Mouse (Mus musculus) midbrain, embryonic 13.5 days (tissue): ENCODE measurements around the gene Dnajb8. TPM values are rescaled to one million over a fixed set of nuclear protein-coding genes. Genes with fewer than 3 reads are reported as not detected.

Source experiments
- ATAC-seq: fragments of 200-750 bp; cut with Nextera tagmentation; 2 replicates; pipeline ENCODE4 v1.8.0; 2017; ENCODE audit warnings: mild to moderate bottlenecking, moderate TSS enrichment, moderate library complexity
- H3K27ac ChIP-seq: fragments of 300-500 bp; sonication (generic); 2 replicates; pipeline ENCODE4 v1.5.1; 2015; ENCODE audit warnings: inconsistent platforms, mild to moderate bottlenecking, moderate library complexity
- H3K27me3 ChIP-seq: fragments of 300-500 bp; sonication (generic); 2 replicates; pipeline ENCODE4 v1.6.1; 2015; ENCODE audit warnings: mild to moderate bottlenecking, inconsistent platforms
- H3K36me3 ChIP-seq: fragments of 300-500 bp; sonication (generic); 2 replicates; pipeline ENCODE4 v1.6.1; 2015; ENCODE audit warnings: mild to moderate bottlenecking, inconsistent platforms
- H3K4me1 ChIP-seq: fragments of 300-500 bp; sonication (generic); replicated peaks from 2 replicates; pipeline ENCODE4 v1.6.1; 2015; ENCODE audit warnings: inconsistent platforms
- H3K4me2 ChIP-seq: fragments of 300-500 bp; sonication (generic); replicated peaks from 2 replicates; pipeline ENCODE4 v1.6.1; 2015; ENCODE audit warnings: moderate library complexity, mild to moderate bottlenecking, inconsistent platforms
- H3K4me3 ChIP-seq: fragments of 300-500 bp; sonication (generic); replicated peaks from 2 replicates; pipeline ENCODE4 v1.5.1; 2015; ENCODE audit warnings: mild to moderate bottlenecking, inconsistent platforms
- H3K9ac ChIP-seq: fragments of 300-500 bp; sonication (generic); replicated peaks from 2 replicates; pipeline ENCODE4 v1.6.1; 2015; ENCODE audit warnings: mild to moderate bottlenecking, inconsistent platforms
- H3K9me3 ChIP-seq: fragments of 300-500 bp; sonication (generic); 2 replicates; pipeline ENCODE4 v1.6.1; 2016; ENCODE audit warnings: mild to moderate bottlenecking, inconsistent platforms
- WGBS: fragments of 180-500 bp; shearing (Covaris S2); methylation state at CpG from one replicate; pipeline ENCODE4 v1.1.7; 2015; 5-methylcytosine and 5-hydroxymethylcytosine counted together
- polyA plus RNA-seq: library from polyadenylated mRNA; unstranded; fragments of >200 nt; fragmentation: Nextera tagmentation; extraction: Ambion mirVana; gene quantifications from 2 replicates; pipeline ENCODE4 v1.2.1, GENCODE M21; 2015

Dnajb8 gene
- polyA plus RNA-seq, 1 experiment from 2014 or later = not detected

- no peak for ATAC-seq
- Histone ChIP-seq H3K9me3 (no peaks in the 10 kb centered on the region), H3K27ac (no peak overlapping the region), H3K9ac (no peak overlapping the region), H3K4me1 (peaks cover 14% of the 10 kb centered on the region), H3K4me3 (no peak overlapping the region), H3K4me2 (no peak overlapping the region), H3K27me3 (no peaks in the 10 kb centered on the region), H3K36me3 (no peaks in the 10 kb centered on the region)
- 88% methylated on average over 3 of the region's 3 CpGs for WGBS
Measured at GRCm38 (mm10) chr6:88267068-88267467, 45.0 kb downstream of the Dnajb8 start.

GRCm38 (mm10) chr6:88267970-88268369 is 45.9 kb downstream of the Dnajb8 start:
- no peak overlapping the region for H3K4me3 ChIP-seq
- H3K4me1 ChIP-seq = 0 out of 2 replicates have a peak, but pooled peaks cover 5% of the 10 kb centered on the region
- no peak for ATAC-seq
- no peak overlapping the region for H3K27ac ChIP-seq
- H3K4me2 ChIP-seq = no peak overlapping the region
- no peaks in the 10 kb centered on the region for H3K9me3 ChIP-seq
- no peaks in the 10 kb centered on the region for H3K27me3 ChIP-seq
- 98% methylated on average over 2 of the region's 2 CpGs for WGBS
- H3K9ac ChIP-seq = no peak overlapping the region
- H3K36me3 ChIP-seq = no peaks in the 10 kb centered on the region

- no peak for ATAC-seq
- WGBS = 96% methylated on average over 6 of the region's 6 CpGs
Measured at GRCm38 (mm10) chr6:88274623-88275022, 52.6 kb downstream of the Dnajb8 start.

GRCm38 (mm10) chr6:88276221-88276620 is 54.2 kb downstream of the Dnajb8 start:
- ATAC-seq = no peak
- Histone ChIP-seq H3K4me1 (0 out of 2 replicates have a peak, but pooled peaks cover 4% of the 10 kb centered on the region), H3K27me3 (no peaks in the 10 kb centered on the region), H3K4me3 (no peak overlapping the region), H3K9ac (no peak overlapping the region), H3K4me2 (no peak overlapping the region), H3K27ac (no peak overlapping the region), H3K9me3 (no peaks in the 10 kb centered on the region), H3K36me3 (peaks cover 4% of the 10 kb centered on the region; the same call in 1 of the 2 replicates)
- WGBS = 84% methylated on average over 4 of the region's 4 CpGs

More at GRCm38 (mm10) chr6:88274623-88275022, 52.6 kb downstream of the Dnajb8 start:
- H3K4me3 ChIP-seq = no peak overlapping the region
- H3K9me3 ChIP-seq = no peaks in the 10 kb centered on the region
- no peak overlapping the region for H3K9ac ChIP-seq
- H3K27me3 ChIP-seq = no peaks in the 10 kb centered on the region
- H3K4me2 ChIP-seq = no peak overlapping the region
- H3K36me3 ChIP-seq = peaks cover 4% of the 10 kb centered on the region; the same call in 1 of the 2 replicates
- H3K4me1 ChIP-seq = 0 out of 2 replicates have a peak, but pooled peaks cover 5% of the 10 kb centered on the region
- H3K27ac ChIP-seq = no peak overlapping the region

GRCm38 (mm10) chr6:88277242-88277641 is 55.2 kb downstream of the Dnajb8 start:
- ATAC-seq = no peak
- 90% methylated on average over 4 of the region's 4 CpGs for WGBS
- no peak overlapping the region for H3K27ac ChIP-seq

GRCm38 (mm10) chr6:88278141-88278540 is 56.1 kb downstream of the Dnajb8 start:
- Histone ChIP-seq H3K4me1 (no peaks in the 10 kb centered on the region), H3K4me3 (no peak overlapping the region), H3K36me3 (peaks cover 4% of the 10 kb centered on the region; the same call in 1 of the 2 replicates), H3K27ac (no peak overlapping the region), H3K4me2 (no peak overlapping the region), H3K9ac (no peak overlapping the region), H3K9me3 (no peaks in the 10 kb centered on the region), H3K27me3 (no peaks in the 10 kb centered on the region)
- no peak for ATAC-seq
- WGBS = 81% methylated on average over 2 of the region's 2 CpGs

More at GRCm38 (mm10) chr6:88277242-88277641, 55.2 kb downstream of the Dnajb8 start:
- H3K9ac ChIP-seq = no peak overlapping the region
- no peaks in the 10 kb centered on the region for H3K9me3 ChIP-seq
- H3K4me2 ChIP-seq = no peak overlapping the region
- peaks cover 4% of the 10 kb centered on the region; the same call in 1 of the 2 replicates for H3K36me3 ChIP-seq
- H3K4me3 ChIP-seq = no peak overlapping the region
- H3K4me1 ChIP-seq = no peaks in the 10 kb centered on the region
- H3K27me3 ChIP-seq = no peaks in the 10 kb centered on the region

- Histone ChIP-seq H3K4me1 (no peaks in the 10 kb centered on the region), H3K9ac (no peak overlapping the region), H3K36me3 (no peaks in the 10 kb centered on the region; the same call in 1 of the 2 replicates), H3K27me3 (no peaks in the 10 kb centered on the region), H3K27ac (no peak overlapping the region), H3K9me3 (no peaks in the 10 kb centered on the region), H3K4me2 (no peak overlapping the region), H3K4me3 (no peak overlapping the region)
- WGBS = 68% methylated on average over 6 of the region's 6 CpGs
- ATAC-seq = no peak
Measured at GRCm38 (mm10) chr6:88290129-88290766, 68.2 kb downstream of the Dnajb8 start.

GRCm38 (mm10) chr6:88292274-88292909 is 70.3 kb downstream of the Dnajb8 start:
- 84% methylated on average over 4 of the region's 4 CpGs for WGBS
- Histone ChIP-seq H3K27me3 (no peaks in the 10 kb centered on the region), H3K9ac (no peak overlapping the region), H3K4me2 (no peak overlapping the region), H3K4me1 (no peaks in the 10 kb centered on the region), H3K36me3 (peaks cover 7% of the 10 kb centered on the region), H3K9me3 (no peaks in the 10 kb centered on the region), H3K27ac (no peak overlapping the region), H3K4me3 (no peak overlapping the region)
- ATAC-seq = no peak

GRCm38 (mm10) chr6:88299491-88299890 is 77.4 kb downstream of the Dnajb8 start:
- H3K36me3 ChIP-seq = peaks cover 14% of the 10 kb centered on the region
- H3K4me2 ChIP-seq = no peak overlapping the region
- no peak for ATAC-seq
- no peaks in the 10 kb centered on the region for H3K9me3 ChIP-seq
- no peak overlapping the region for H3K9ac ChIP-seq
- 62% methylated on average over 2 of the region's 2 CpGs for WGBS
- H3K4me1 ChIP-seq = no peaks in the 10 kb centered on the region; the same call in 1 of the 2 replicates
- no peak overlapping the region for H3K27ac ChIP-seq
- H3K4me3 ChIP-seq = no peak overlapping the region
- H3K27me3 ChIP-seq = no peaks in the 10 kb centered on the region

- Histone ChIP-seq H3K36me3 (peaks cover 14% of the 10 kb centered on the region), H3K27me3 (no peaks in the 10 kb centered on the region), H3K27ac (no peak overlapping the region), H3K9me3 (no peaks in the 10 kb centered on the region), H3K4me3 (no peak overlapping the region), H3K4me1 (no peaks in the 10 kb centered on the region; the same call in 1 of the 2 replicates), H3K4me2 (no peak overlapping the region), H3K9ac (no peak overlapping the region)
- 73% methylated on average over 7 of the region's 7 CpGs for WGBS
- no peak for ATAC-seq
Measured at GRCm38 (mm10) chr6:88301234-88301633, 79.2 kb downstream of the Dnajb8 start.
